Mouse (Mus musculus) liver, embryonic 12.5 days (tissue): ENCODE data around the gene Endod1. TPM values are rescaled to one million over a fixed set of nuclear protein-coding genes. Genes with fewer than 3 reads are reported as not detected.

ENCODE experiments used
- ATAC-seq: fragments of 200-750 bp; cut with Nextera tagmentation; 2 replicates; pipeline ENCODE4 v1.8.0; 2017; ENCODE audit warnings: moderate number of reproducible peaks, mild to moderate bottlenecking, moderate library complexity
- H3K27ac ChIP-seq: fragments of 300-500 bp; sonication (generic); 2 replicates; pipeline ENCODE4 v1.5.1; 2016; ENCODE audit warnings: mild to moderate bottlenecking
- H3K27me3 ChIP-seq: fragments of 300-500 bp; sonication (generic); replicated peaks from 2 replicates; pipeline ENCODE4 v1.6.1; 2016; ENCODE audit warnings: mild to moderate bottlenecking, moderate library complexity
- H3K36me3 ChIP-seq: fragments of 300-500 bp; sonication (generic); 2 replicates; pipeline ENCODE4 v1.6.1; 2016; ENCODE audit warnings: mild to moderate bottlenecking, moderate library complexity
- H3K4me1 ChIP-seq: fragments of 300-500 bp; sonication (generic); 2 replicates; pipeline ENCODE4 v1.6.1; 2016
- H3K4me2 ChIP-seq: fragments of 300-500 bp; sonication (generic); 2 replicates; pipeline ENCODE4 v1.6.1; 2016; ENCODE audit warnings: mild to moderate bottlenecking, moderate library complexity
- H3K4me3 ChIP-seq: fragments of 300-500 bp; sonication (generic); 2 replicates; pipeline ENCODE4 v1.5.1; 2016; ENCODE audit warnings: mild to moderate bottlenecking, moderate library complexity
- H3K9ac ChIP-seq: fragments of 300-500 bp; sonication (generic); 2 replicates; pipeline ENCODE4 v1.6.1; 2016; ENCODE audit warnings: mild to moderate bottlenecking, moderate library complexity
- H3K9me3 ChIP-seq: fragments of 300-500 bp; sonication (generic); replicated peaks from 2 replicates; pipeline ENCODE4 v1.6.1; 2016; ENCODE audit warnings: mild to moderate bottlenecking, moderate library complexity
- WGBS: fragments of 180-500 bp; shearing (Covaris S2); methylation state at CpG from one replicate; pipeline ENCODE4 v1.1.7; 2016; ENCODE audit not compliant: insufficient replicate concordance; 5-methylcytosine and 5-hydroxymethylcytosine counted together
- polyA plus RNA-seq: library from polyadenylated mRNA; unstranded; fragments of >200 nt; fragmentation: Nextera tagmentation; extraction: Ambion mirVana; gene quantifications from 2 replicates; pipeline ENCODE4 v1.2.1, GENCODE M21; 2016

Gene Endod1
- polyA plus RNA-seq, 1 experiment from 2014 or later, result 36.8 TPM

- H3K4me2 ChIP-seq, result no peak overlapping the region
- no peak overlapping the region for H3K27ac ChIP-seq
- H3K4me3 ChIP-seq, result no peak overlapping the region
- H3K36me3 ChIP-seq, result no peaks in the 10 kb centered on the region
- H3K9me3 ChIP-seq, result no peaks in the 10 kb centered on the region
- no peak for ATAC-seq
- no peak overlapping the region for H3K9ac ChIP-seq
- 65% methylated on average over 9 of the region's 9 CpGs for WGBS
- H3K4me1 ChIP-seq, result no peaks in the 10 kb centered on the region
- H3K27me3 ChIP-seq, result no peaks in the 10 kb centered on the region
Observed at GRCm38 (mm10) chr9:14304262-14304968, 76.9 kb downstream of the Endod1 start.

Other genes with a start within 250 kb of the Endod1 start
- 1.8 and 2.4 TPM in 2 replicates for gene Sesn3, start 106.4 kb downstream of the Endod1 start, polyA plus RNA-seq
- 0.10 TPM in 2 replicates for gene Kdm4d, start 119.0 kb upstream of the Endod1 start, polyA plus RNA-seq
- 93.8 and 94.8 TPM in 2 replicates for gene Cwc15, start 119.1 kb upstream of the Endod1 start, polyA plus RNA-seq